Mouse (Mus musculus) ES-Bruce4 (cell line): ENCODE results near the gene Muc5ac.

Experiments used
- CTCF ChIP-seq: IDR thresholded peaks from one replicate; pipeline ENCODE4 v1.8.1; 2011; ENCODE audit warnings: low read depth, low read length
- EP300 ChIP-seq: IDR thresholded peaks from 2 replicates; pipeline ENCODE4 v1.6.1; 2011; ENCODE audit warnings: low read depth, low read length; ENCODE audit not compliant: insufficient read depth
- POLR2A ChIP-seq: IDR thresholded peaks from one replicate; pipeline ENCODE4 v1.8.1; 2011; ENCODE audit warnings: low read length; ENCODE audit not compliant: insufficient read depth

DNA sequence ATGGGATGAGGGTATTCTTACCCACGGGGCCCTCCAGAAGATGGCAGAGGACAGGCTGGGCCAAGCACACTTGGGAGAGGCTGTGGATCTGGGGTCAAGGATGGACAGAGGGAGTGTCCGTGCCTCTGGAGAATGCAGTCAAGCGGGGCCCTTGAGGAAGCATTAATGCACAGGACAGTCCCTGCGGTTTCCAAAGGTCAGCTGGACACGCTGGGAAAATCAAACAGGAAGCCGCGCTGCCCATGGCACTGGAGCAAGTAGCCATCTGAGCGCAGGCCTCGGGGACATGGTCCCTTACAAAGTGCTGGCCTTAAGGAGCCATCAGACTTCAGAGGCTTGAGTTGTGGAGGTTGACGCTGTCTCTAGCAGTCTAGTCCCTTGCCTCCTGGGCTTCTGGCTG, 51.6 kb downstream of the Muc5ac start:
- TF ChIP-seq EP300 (no peak), CTCF (no peak), POLR2A (no peak)
